10 mouse cellular contexts compared by ENCODE assay signal in genomic region chr7:120328087-120328793, GRCm38 (mm10). TPM values are rescaled to one million over a fixed set of nuclear protein-coding genes. Genes with fewer than 3 reads are reported as not detected.
A peak's percentile ranks its signal among the peaks of the same experiment; 100 is the strongest.
DNase-seq lines count a peak whose midpoint lies in the region; ATAC-seq and TF ChIP-seq lines count a peak whose summit lies in the region.
"Had no signal": no experiment of that assay in that cellular context is flagged by ENCODE, and none has a peak within 500 bp of the region (broad histone marks: within the 10 kb centered on the region; RNA-seq: fewer than 3 reads in every experiment).

Abca15 (plus strand) TSS chr7:120328670.

- H3K9me3 ChIP-seq in heart, embryonic 10.5 days, result no peaks in the 10 kb centered on the region
- H3K9me3 ChIP-seq in ES-Bruce4 (replicated peaks; ENCODE audit: control insufficient read depth, insufficient read depth, low read length, poor library complexity, severe bottlenecking), result no peaks in the 10 kb centered on the region
- H3K9me3 ChIP-seq in embryonic facial prominence, embryonic 10.5 days, result no peaks in the 10 kb centered on the region
- H3K9me3 ChIP-seq in hindbrain, embryonic 15.5 days, result no peaks in the 10 kb centered on the region
- no peaks in the 10 kb centered on the region for H3K9me3 ChIP-seq in liver, embryonic 13.5 days (replicated peaks)

- 81% methylated on average over 22 of the region's 22 CpGs for WGBS in heart, embryonic 10.5 days
- 84% methylated on average over 22 of the region's 22 CpGs for WGBS in embryonic facial prominence, embryonic 10.5 days
- 78% methylated on average over 22 of the region's 22 CpGs for WGBS in hindbrain, embryonic 15.5 days
- WGBS in liver, embryonic 13.5 days (ENCODE audit: insufficient replicate concordance), result 67% methylated on average over 22 of the region's 22 CpGs

- no peak for TF ChIP-seq CTCF in ES-Bruce4 (IDR thresholded peaks at IDR 0.05; ENCODE audit: low read depth, low read length)

- H3K4me2 ChIP-seq in hindbrain, embryonic 15.5 days, result peak within 1 kb of the TSS; percentile 69
- peak within 1 kb of the TSS; percentile 32; the same call in 1 of the 2 replicates for H3K4me2 ChIP-seq in liver, embryonic 13.5 days

- TF ChIP-seq POLR2A in ES-Bruce4 (IDR thresholded peaks at IDR 0.05; ENCODE audit: insufficient read depth, low read length), result no peak

- no peaks in the 10 kb centered on the region for H3K4me1 ChIP-seq in heart, embryonic 10.5 days
- H3K4me1 ChIP-seq in ES-Bruce4 (ENCODE audit: control insufficient read depth, insufficient read depth, low read length), result peaks cover 2% of the 10 kb centered on the region
- 0 out of 2 replicates have a peak, but pooled peaks cover 2% of the 10 kb centered on the region for H3K4me1 ChIP-seq in embryonic facial prominence, embryonic 10.5 days
- H3K4me1 ChIP-seq in hindbrain, embryonic 15.5 days (replicated peaks), result peaks cover 6% of the 10 kb centered on the region
- H3K4me1 ChIP-seq in liver, embryonic 13.5 days (replicated peaks), result no peaks in the 10 kb centered on the region

- H3K4me3 ChIP-seq in heart, embryonic 10.5 days, result peak within 1 kb of the TSS; percentile 50
- no peak within 1 kb of the TSS for H3K4me3 ChIP-seq in ES-Bruce4 (ENCODE audit: low read depth, low read length)
- peak within 1 kb of the TSS; percentile 46 for H3K4me3 ChIP-seq in embryonic facial prominence, embryonic 10.5 days
- peak within 1 kb of the TSS; percentile 28 for H3K4me3 ChIP-seq in hindbrain, embryonic 15.5 days
- no peak within 1 kb of the TSS for H3K4me3 ChIP-seq in liver, embryonic 13.5 days (replicated peaks)

- H3K27ac ChIP-seq in heart, embryonic 10.5 days, result no peak within 1 kb of the TSS
- no peak within 1 kb of the TSS for H3K27ac ChIP-seq in ES-Bruce4 (ENCODE audit: insufficient read depth, low read length)
- H3K27ac ChIP-seq in embryonic facial prominence, embryonic 10.5 days (replicated peaks), result no peak within 1 kb of the TSS
- H3K27ac ChIP-seq in hindbrain, embryonic 15.5 days (replicated peaks), result no peak within 1 kb of the TSS
- no peak within 1 kb of the TSS for H3K27ac ChIP-seq in liver, embryonic 13.5 days
- H3K27ac ChIP-seq: macrophage had no signal

- H3K36me3 ChIP-seq in heart, embryonic 10.5 days, result no peaks in the 10 kb centered on the region
- no peaks in the 10 kb centered on the region for H3K36me3 ChIP-seq in ES-Bruce4 (ENCODE audit: control insufficient read depth, insufficient read depth, low read length, poor library complexity, severe bottlenecking)
- H3K36me3 ChIP-seq in embryonic facial prominence, embryonic 10.5 days (replicated peaks), result no peaks in the 10 kb centered on the region
- H3K36me3 ChIP-seq in hindbrain, embryonic 15.5 days, result no peaks in the 10 kb centered on the region
- no peaks in the 10 kb centered on the region for H3K36me3 ChIP-seq in liver, embryonic 13.5 days

- peak; percentile 23; the same call in 1 of the 2 replicates for ATAC-seq in hindbrain, embryonic 15.5 days (ENCODE audit: low FRiP score, low read depth)
- ATAC-seq in liver, embryonic 13.5 days (ENCODE audit: low read depth), result 0 out of 2 replicates have a peak, but pooled peaks have one; percentile 10
- no peak for ATAC-seq in monocyte, adult 5-6 weeks (replicated peaks; ENCODE audit: insufficient number of reproducible peaks, low FRiP score, low TSS enrichment, poor library complexity, severe bottlenecking)

- no peak for DNase-seq in heart, embryonic 10.5 days (ENCODE audit: low spot score)
- no peak for DNase-seq in heart, adult 9 months (ENCODE audit: low spot score in 2 of 2)
- no peak for DNase-seq in embryonic facial prominence, embryonic 10.5 days (ENCODE audit: low spot score)
- no peak for DNase-seq in liver, embryonic 13.5 days
- DNase-seq in frontal cortex, postnatal 10 days (ENCODE audit: low spot score in 2 of 2), result no peak

- H3K27me3 ChIP-seq in heart, embryonic 10.5 days (ENCODE audit: insufficient read depth, poor library complexity, severe bottlenecking), result peaks cover 10% of the 10 kb centered on the region; the same call in 1 of the 2 replicates
- H3K27me3 ChIP-seq in ES-Bruce4 (ENCODE audit: control insufficient read depth, insufficient read depth, low read length, poor library complexity, severe bottlenecking), result no peaks in the 10 kb centered on the region
- H3K27me3 ChIP-seq in embryonic facial prominence, embryonic 10.5 days (replicated peaks; ENCODE audit: low read depth, poor library complexity, severe bottlenecking), result peaks cover 20% of the 10 kb centered on the region
- H3K27me3 ChIP-seq in hindbrain, embryonic 15.5 days, result no peaks in the 10 kb centered on the region
- H3K27me3 ChIP-seq in liver, embryonic 13.5 days, result no peaks in the 10 kb centered on the region

- TF ChIP-seq EP300 in ES-Bruce4 (IDR thresholded peaks at IDR 0.05; ENCODE audit: insufficient read depth, low read depth, low read length), result no peak

- H3K9ac ChIP-seq in ES-Bruce4 (ENCODE audit: low read depth, poor library complexity, severe bottlenecking), result 0 out of 2 replicates have a peak within 1 kb of the TSS, but pooled peaks have one; percentile 25
- no peak within 1 kb of the TSS for H3K9ac ChIP-seq in hindbrain, embryonic 15.5 days
- no peak within 1 kb of the TSS for H3K9ac ChIP-seq in liver, embryonic 13.5 days

RNA-seq across cellular contexts. Expression of gene Abca15, which starts in this region (rescaled TPM):
- not detected in 2 replicates for polyA plus RNA-seq in heart, embryonic 10.5 days (2016; fragmentation: Nextera tagmentation; extraction: Ambion mirVana)
- not detected in 2 replicates for polyA plus RNA-seq in ES-Bruce4 (2011; ENCODE audit: insufficient read depth, insufficient read length, low read depth, missing spikeins)
- polyA plus RNA-seq in embryonic facial prominence, embryonic 10.5 days (2016; fragmentation: Nextera tagmentation; extraction: Ambion mirVana), result not detected in 2 replicates
- polyA plus RNA-seq in hindbrain, embryonic 15.5 days (2015; fragmentation: Nextera tagmentation; extraction: Ambion mirVana), result not detected in 2 replicates
- polyA plus RNA-seq in liver, embryonic 13.5 days (2015; fragmentation: Nextera tagmentation; extraction: Ambion mirVana), result not detected in 2 replicates
- total RNA-seq in monocyte, adult 5-6 weeks (2017), result not detected in 3 replicates
- polyA plus RNA-seq: cortical plate, adult 2 months; macrophage had no signal

Comparison
In these comparisons a context has a peak if more than half of its experiments do, and no peak if none do; other contexts are left out.
1. Peak in ATAC-seq, H3K4me3 ChIP-seq and H3K4me2 ChIP-seq in hindbrain, embryonic 15.5 days; RNA of the gene not detected or under 1 TPM.
2. Peak in ATAC-seq and H3K4me2 ChIP-seq in liver, embryonic 13.5 days; RNA of the gene not detected or under 1 TPM.
3. H3K4me3 ChIP-seq: peak in heart, embryonic 10.5 days (single experiment) and embryonic facial prominence, embryonic 10.5 days (single experiment); none in ES-Bruce4 (single experiment) and liver, embryonic 13.5 days (single experiment).